In genomic region chr3:141338224-141338982, GRCm38 (mm10) we compare ENCODE assay signal across 15 mouse cellular contexts.
DNase-seq lines count a peak whose midpoint lies in the region; ATAC-seq and TF ChIP-seq lines count a peak whose summit lies in the region.
"Had no signal": no experiment of that assay in that cellular context is flagged by ENCODE, and none has a peak within 500 bp of the region (broad histone marks: within the 10 kb centered on the region; RNA-seq: fewer than 3 reads in every experiment).

No protein-coding gene starts in this region.

- H3K4me2 ChIP-seq in hindbrain, postnatal 0 days (ENCODE audit: low read depth, low read length): peak overlapping the region; percentile 23; the same call in 1 of the 2 replicates
- no peak overlapping the region for H3K4me2 ChIP-seq in hindbrain, embryonic 11.5 days (replicated peaks; ENCODE audit: low read depth, low read length)
- H3K4me2 ChIP-seq in forebrain, embryonic 13.5 days: peak overlapping the region; percentile 32
- H3K4me2 ChIP-seq in neural tube, embryonic 13.5 days: peak overlapping the region; percentile 33
- H3K4me2 ChIP-seq in kidney, embryonic 14.5 days (replicated peaks; ENCODE audit: low read depth, low read length): no peak overlapping the region
- no peak overlapping the region for H3K4me2 ChIP-seq in intestine, embryonic 16.5 days (ENCODE audit: low read depth, low read length)
- H3K4me2 ChIP-seq: heart, embryonic 11.5 days; midbrain, embryonic 11.5 days had no signal

- H3K27me3 ChIP-seq in hindbrain, postnatal 0 days (ENCODE audit: insufficient read depth, low read length): no peaks in the 10 kb centered on the region
- no peaks in the 10 kb centered on the region for H3K27me3 ChIP-seq in hindbrain, embryonic 11.5 days (ENCODE audit: control insufficient read depth, insufficient read depth, low read length)
- H3K27me3 ChIP-seq in forebrain, embryonic 13.5 days: no peaks in the 10 kb centered on the region; the same call in 1 of the 2 replicates
- no peaks in the 10 kb centered on the region for H3K27me3 ChIP-seq in neural tube, embryonic 13.5 days
- no peaks in the 10 kb centered on the region for H3K27me3 ChIP-seq in kidney, embryonic 14.5 days (ENCODE audit: control insufficient read depth, insufficient read depth, low read length)
- no peaks in the 10 kb centered on the region for H3K27me3 ChIP-seq in intestine, embryonic 16.5 days (replicated peaks; ENCODE audit: control insufficient read depth, insufficient read depth, low read length)

- peak; percentile 49; the same call in 1 of the 2 replicates for ATAC-seq in cerebellum, adult (ENCODE audit: insufficient number of reproducible peaks, low FRiP score, low TSS enrichment)
- ATAC-seq in hindbrain, postnatal 0 days: no peak
- ATAC-seq in hindbrain, embryonic 11.5 days (ENCODE audit: low FRiP score): no peak
- peak; percentile 79 for ATAC-seq in forebrain, embryonic 13.5 days
- peak; percentile 89 for ATAC-seq in neural tube, embryonic 13.5 days (ENCODE audit: low read depth)
- ATAC-seq in kidney, embryonic 14.5 days (ENCODE audit: low FRiP score, low TSS enrichment): no peak
- ATAC-seq in intestine, embryonic 16.5 days: no peak

- H3K9me3 ChIP-seq in hindbrain, postnatal 0 days (ENCODE audit: low read length): no peaks in the 10 kb centered on the region
- no peaks in the 10 kb centered on the region for H3K9me3 ChIP-seq in hindbrain, embryonic 11.5 days (ENCODE audit: control insufficient read depth, low read length)
- no peaks in the 10 kb centered on the region for H3K9me3 ChIP-seq in forebrain, embryonic 13.5 days (replicated peaks)
- H3K9me3 ChIP-seq in neural tube, embryonic 13.5 days: no peaks in the 10 kb centered on the region
- H3K9me3 ChIP-seq in kidney, embryonic 14.5 days (ENCODE audit: control insufficient read depth, low read length): no peaks in the 10 kb centered on the region
- no peaks in the 10 kb centered on the region for H3K9me3 ChIP-seq in intestine, embryonic 16.5 days (ENCODE audit: control insufficient read depth, low read length)

- no peak for TF ChIP-seq CTCF in hindbrain, postnatal 0 days (IDR thresholded peaks at IDR 0.05; ENCODE audit: low read depth)

- no peak overlapping the region for H3K9ac ChIP-seq in hindbrain, postnatal 0 days (replicated peaks; ENCODE audit: low read length)
- no peak overlapping the region for H3K9ac ChIP-seq in hindbrain, embryonic 11.5 days (ENCODE audit: low read depth, low read length)
- H3K9ac ChIP-seq in forebrain, embryonic 13.5 days: no peak overlapping the region
- no peak overlapping the region for H3K9ac ChIP-seq in neural tube, embryonic 13.5 days
- H3K9ac ChIP-seq in kidney, embryonic 14.5 days (ENCODE audit: low read depth, low read length): no peak overlapping the region
- H3K9ac ChIP-seq in intestine, embryonic 16.5 days (ENCODE audit: low read depth, low read length): no peak overlapping the region

- H3K4me3 ChIP-seq in hindbrain, postnatal 0 days (ENCODE audit: low read length): no peak overlapping the region
- no peak overlapping the region for H3K4me3 ChIP-seq in hindbrain, embryonic 11.5 days (ENCODE audit: low read depth, low read length)
- H3K4me3 ChIP-seq in forebrain, embryonic 13.5 days: 0 out of 2 replicates have a peak overlapping the region, but pooled peaks have one; percentile 2
- no peak overlapping the region for H3K4me3 ChIP-seq in neural tube, embryonic 13.5 days
- no peak overlapping the region for H3K4me3 ChIP-seq in kidney, embryonic 14.5 days (ENCODE audit: low read length)
- H3K4me3 ChIP-seq in intestine, embryonic 16.5 days (ENCODE audit: low read length): no peak overlapping the region

- no peaks in the 10 kb centered on the region for H3K36me3 ChIP-seq in hindbrain, postnatal 0 days (ENCODE audit: insufficient read depth, low read length)
- no peaks in the 10 kb centered on the region for H3K36me3 ChIP-seq in hindbrain, embryonic 11.5 days (ENCODE audit: control insufficient read depth, insufficient read depth, low read length)
- no peaks in the 10 kb centered on the region for H3K36me3 ChIP-seq in forebrain, embryonic 13.5 days (ENCODE audit: poor library complexity, severe bottlenecking)
- H3K36me3 ChIP-seq in neural tube, embryonic 13.5 days: no peaks in the 10 kb centered on the region
- H3K36me3 ChIP-seq in kidney, embryonic 14.5 days (ENCODE audit: control insufficient read depth, insufficient read depth, low read length): no peaks in the 10 kb centered on the region
- H3K36me3 ChIP-seq in intestine, embryonic 16.5 days (ENCODE audit: control insufficient read depth, insufficient read depth, low read length): no peaks in the 10 kb centered on the region

- WGBS in hindbrain, postnatal 0 days: 46% methylated on average over 9 of the region's 9 CpGs
- 86% methylated on average over 9 of the region's 9 CpGs for WGBS in hindbrain, embryonic 11.5 days
- 23% methylated on average over 9 of the region's 9 CpGs for WGBS in forebrain, embryonic 13.5 days
- WGBS in neural tube, embryonic 13.5 days: 40% methylated on average over 9 of the region's 9 CpGs
- WGBS in kidney, embryonic 14.5 days: 41% methylated on average over 9 of the region's 9 CpGs
- WGBS in intestine, embryonic 16.5 days: 65% methylated on average over 9 of the region's 9 CpGs

- no peak overlapping the region for H3K27ac ChIP-seq in hindbrain, postnatal 0 days
- no peak overlapping the region for H3K27ac ChIP-seq in hindbrain, embryonic 11.5 days (ENCODE audit: low read depth, low read length)
- H3K27ac ChIP-seq in forebrain, embryonic 13.5 days: no peak overlapping the region
- H3K27ac ChIP-seq in neural tube, embryonic 13.5 days (replicated peaks): peak overlapping the region; percentile 62; the same call in 1 of the 2 replicates
- H3K27ac ChIP-seq in kidney, embryonic 14.5 days (ENCODE audit: low read depth, low read length): no peak overlapping the region
- H3K27ac ChIP-seq in intestine, embryonic 16.5 days (ENCODE audit: low read length): no peak overlapping the region

- no peaks in the 10 kb centered on the region for H3K4me1 ChIP-seq in hindbrain, postnatal 0 days (ENCODE audit: insufficient read depth, low read length)
- H3K4me1 ChIP-seq in hindbrain, embryonic 11.5 days (replicated peaks; ENCODE audit: control insufficient read depth, insufficient read depth, low read length): no peaks in the 10 kb centered on the region
- H3K4me1 ChIP-seq in forebrain, embryonic 13.5 days: peaks cover 4% of the 10 kb centered on the region; the same call in 1 of the 2 replicates
- no peaks in the 10 kb centered on the region for H3K4me1 ChIP-seq in neural tube, embryonic 13.5 days (replicated peaks)
- H3K4me1 ChIP-seq in kidney, embryonic 14.5 days (ENCODE audit: control insufficient read depth, insufficient read depth, low read length): no peaks in the 10 kb centered on the region
- no peaks in the 10 kb centered on the region for H3K4me1 ChIP-seq in intestine, embryonic 16.5 days (ENCODE audit: control insufficient read depth, insufficient read depth, low read length)

- no peak for DNase-seq in cerebellum, adult 8-10 months
- peak; percentile 35 for DNase-seq in hindbrain, postnatal 0 days (ENCODE audit: low spot score)
- DNase-seq in hindbrain, embryonic 11.5 days (ENCODE audit: low spot score): no peak
- DNase-seq: adrenal gland, postnatal 14 days; kidney, adult 2 months; kidney, postnatal 36 days; left cerebral cortex, postnatal 4 days; thymus, postnatal 14 days had no signal

Comparison
In these comparisons a context has a peak if more than half of its experiments do, and no peak if none do; other contexts are left out.
1. H3K4me2 ChIP-seq: peak in hindbrain, postnatal 0 days (single experiment), forebrain, embryonic 13.5 days (single experiment) and neural tube, embryonic 13.5 days (single experiment); none in hindbrain, embryonic 11.5 days (single experiment), kidney, embryonic 14.5 days (single experiment) and intestine, embryonic 16.5 days (single experiment).
2. ATAC-seq: peak in cerebellum, adult (single experiment), forebrain, embryonic 13.5 days (single experiment) and neural tube, embryonic 13.5 days (single experiment); none in hindbrain, postnatal 0 days (single experiment), hindbrain, embryonic 11.5 days (single experiment), kidney, embryonic 14.5 days (single experiment) and intestine, embryonic 16.5 days (single experiment).